Mouse (Mus musculus) heart, embryonic 12.5 days (tissue): ENCODE measurements around the gene Zfp706. TPM values are rescaled to one million over a fixed set of nuclear protein-coding genes. Genes with fewer than 3 reads are reported as not detected.

Experiments used
- ATAC-seq: fragments of 200-750 bp; cut with Nextera tagmentation; 2 replicates; pipeline ENCODE4 v1.8.0; 2017; ENCODE audit warnings: moderate TSS enrichment, moderate library complexity; ENCODE audit not compliant: insufficient number of reproducible peaks, low FRiP score
- H3K27ac ChIP-seq: fragments of 300-500 bp; sonication (generic); 2 replicates; pipeline ENCODE4 v1.5.1; 2016; ENCODE audit warnings: mild to moderate bottlenecking, moderate library complexity; ENCODE audit not compliant: poor library complexity, severe bottlenecking
- H3K27me3 ChIP-seq: fragments of 300-500 bp; sonication (generic); replicated peaks from 2 replicates; pipeline ENCODE4 v1.6.1; 2016; ENCODE audit warnings: mild to moderate bottlenecking, moderate library complexity
- H3K36me3 ChIP-seq: fragments of 300-500 bp; sonication (generic); 2 replicates; pipeline ENCODE4 v1.6.1; 2016; ENCODE audit warnings: mild to moderate bottlenecking, moderate library complexity
- H3K4me1 ChIP-seq: fragments of 300-500 bp; sonication (generic); replicated peaks from 2 replicates; pipeline ENCODE4 v1.6.1; 2016; ENCODE audit warnings: mild to moderate bottlenecking
- H3K4me2 ChIP-seq: fragments of 300-500 bp; sonication (generic); 2 replicates; pipeline ENCODE4 v1.6.1; 2016; ENCODE audit warnings: mild to moderate bottlenecking, moderate library complexity
- H3K4me3 ChIP-seq: fragments of 300-500 bp; sonication (generic); 2 replicates; pipeline ENCODE4 v1.5.1; 2016; ENCODE audit warnings: mild to moderate bottlenecking
- H3K9ac ChIP-seq: fragments of 300-500 bp; sonication (generic); 2 replicates; pipeline ENCODE4 v1.6.1; 2016; ENCODE audit warnings: mild to moderate bottlenecking, moderate library complexity
- H3K9me3 ChIP-seq: fragments of 300-500 bp; sonication (generic); replicated peaks from 2 replicates; pipeline ENCODE4 v1.6.1; 2016; ENCODE audit warnings: mild to moderate bottlenecking, moderate library complexity
- WGBS: fragments of 180-500 bp; shearing (Covaris S2); methylation state at CpG from one replicate; pipeline ENCODE4 v1.1.7; 2016; 5-methylcytosine and 5-hydroxymethylcytosine counted together
- polyA plus RNA-seq: library from polyadenylated mRNA; unstranded; fragments of >200 nt; fragmentation: Nextera tagmentation; extraction: Ambion mirVana; gene quantifications from 2 replicates; pipeline ENCODE4 v1.2.1, GENCODE M21; 2016

The Zfp706 gene
- polyA plus RNA-seq, result 459 and 491 TPM in 2 replicates

- ATAC-seq, result peak; percentile 99
- H3K9ac ChIP-seq, result peak within 1 kb of the TSS; percentile 100
- H3K36me3 ChIP-seq, result peaks cover 12% of the 10 kb centered on the region
- H3K4me1 ChIP-seq, result peaks cover 23% of the 10 kb centered on the region
- no peaks in the 10 kb centered on the region for H3K9me3 ChIP-seq
- peak within 1 kb of the TSS; percentile 97 for H3K4me3 ChIP-seq
- under 1% methylated on average over 77 of the region's 79 CpGs for WGBS
- H3K27me3 ChIP-seq, result no peaks in the 10 kb centered on the region
- peak within 1 kb of the TSS; percentile 98 for H3K27ac ChIP-seq
- H3K4me2 ChIP-seq, result peak within 1 kb of the TSS; percentile 66
These were observed at the start of gene Zfp706 for GRCm38 (mm10) chr15:37007233-37007958. Gene Zfp706, minus strand, starts transcription at chr15:37007773.

- H3K9ac ChIP-seq, result no peak overlapping the region
- no peak overlapping the region for H3K4me3 ChIP-seq
- H3K27me3 ChIP-seq, result no peaks in the 10 kb centered on the region
- WGBS, result 87% methylated on average over 5 of the region's 5 CpGs
- no peaks in the 10 kb centered on the region for H3K4me1 ChIP-seq
- H3K9me3 ChIP-seq, result peaks cover 14% of the 10 kb centered on the region
- no peaks in the 10 kb centered on the region for H3K36me3 ChIP-seq
- no peak overlapping the region for H3K27ac ChIP-seq
- H3K4me2 ChIP-seq, result no peak overlapping the region
- no peak for ATAC-seq
These were observed 47.0 kb upstream of the Zfp706 start for GRCm38 (mm10) chr15:37054582-37054981.

- H3K4me2 ChIP-seq, result no peak overlapping the region
- 73% methylated on average over 8 of the region's 8 CpGs for WGBS
- H3K36me3 ChIP-seq, result no peaks in the 10 kb centered on the region
These were observed 45.7 kb upstream of the Zfp706 start for GRCm38 (mm10) chr15:37053085-37053762.

GRCm38 (mm10) chr15:37047403-37047802 lies 39.8 kb upstream of the Zfp706 start:
- Histone ChIP-seq H3K9ac (no peak overlapping the region), H3K4me2 (no peak overlapping the region), H3K4me3 (no peak overlapping the region), H3K36me3 (no peaks in the 10 kb centered on the region), H3K27ac (no peak overlapping the region), H3K4me1 (peaks cover 6% of the 10 kb centered on the region; the same call in 1 of the 2 replicates), H3K27me3 (no peaks in the 10 kb centered on the region), H3K9me3 (peaks cover 7% of the 10 kb centered on the region)
- 85% methylated on average over 4 of the region's 4 CpGs for WGBS
- no peak for ATAC-seq

More at GRCm38 (mm10) chr15:37053085-37053762, 45.7 kb upstream of the Zfp706 start:
- Histone ChIP-seq H3K4me1 (no peaks in the 10 kb centered on the region), H3K9me3 (peaks cover 14% of the 10 kb centered on the region), H3K27ac (no peak overlapping the region), H3K4me3 (no peak overlapping the region), H3K9ac (no peak overlapping the region), H3K27me3 (no peaks in the 10 kb centered on the region)
- ATAC-seq, result no peak

- H3K9me3 ChIP-seq, result peaks cover 2% of the 10 kb centered on the region; the same call in 1 of the 2 replicates
- ATAC-seq, result no peak
- H3K4me1 ChIP-seq, result peaks cover 7% of the 10 kb centered on the region; the same call in 1 of the 2 replicates
- no peaks in the 10 kb centered on the region for H3K27me3 ChIP-seq
- no peak overlapping the region for H3K4me2 ChIP-seq
- H3K9ac ChIP-seq, result no peak overlapping the region
- WGBS, result 82% methylated on average over 10 of the region's 10 CpGs
- H3K4me3 ChIP-seq, result no peak overlapping the region
- H3K27ac ChIP-seq, result no peak overlapping the region
- no peaks in the 10 kb centered on the region for H3K36me3 ChIP-seq
These were observed 39.0 kb upstream of the Zfp706 start for GRCm38 (mm10) chr15:37046586-37046985.

- H3K9me3 ChIP-seq, result no peaks in the 10 kb centered on the region
- WGBS, result 69% methylated on average over 7 of the region's 7 CpGs
- ATAC-seq, result no peak
These were observed 38.6 kb upstream of the Zfp706 start for GRCm38 (mm10) chr15:37046131-37046530.

GRCm38 (mm10) chr15:37045456-37045855 lies 37.9 kb upstream of the Zfp706 start:
- Histone ChIP-seq H3K36me3 (no peaks in the 10 kb centered on the region), H3K27ac (no peak overlapping the region), H3K4me3 (no peak overlapping the region), H3K27me3 (no peaks in the 10 kb centered on the region), H3K9me3 (no peaks in the 10 kb centered on the region), H3K4me1 (peaks cover 7% of the 10 kb centered on the region; the same call in 1 of the 2 replicates), H3K4me2 (no peak overlapping the region), H3K9ac (no peak overlapping the region)
- 79% methylated on average over 12 of the region's 12 CpGs for WGBS
- no peak for ATAC-seq

More at GRCm38 (mm10) chr15:37046131-37046530, 38.6 kb upstream of the Zfp706 start:
- H3K4me2 ChIP-seq, result no peak overlapping the region
- no peak overlapping the region for H3K27ac ChIP-seq
- peaks cover 7% of the 10 kb centered on the region; the same call in 1 of the 2 replicates for H3K4me1 ChIP-seq
- H3K27me3 ChIP-seq, result no peaks in the 10 kb centered on the region
- no peak overlapping the region for H3K9ac ChIP-seq
- H3K36me3 ChIP-seq, result no peaks in the 10 kb centered on the region
- no peak overlapping the region for H3K4me3 ChIP-seq

GRCm38 (mm10) chr15:37042559-37042958 lies 35.0 kb upstream of the Zfp706 start:
- Histone ChIP-seq H3K4me1 (peaks cover 11% of the 10 kb centered on the region; the same call in 1 of the 2 replicates), H3K9me3 (no peaks in the 10 kb centered on the region), H3K27ac (no peak overlapping the region), H3K4me3 (no peak overlapping the region), H3K9ac (no peak overlapping the region; the same call in 1 of the 2 replicates), H3K36me3 (no peaks in the 10 kb centered on the region), H3K27me3 (no peaks in the 10 kb centered on the region), H3K4me2 (no peak overlapping the region)
- ATAC-seq, result no peak
- 12% methylated on average over 5 of the region's 5 CpGs for WGBS

- Histone ChIP-seq H3K27me3 (no peaks in the 10 kb centered on the region), H3K27ac (no peak overlapping the region), H3K36me3 (no peaks in the 10 kb centered on the region), H3K4me1 (peaks cover 21% of the 10 kb centered on the region), H3K4me3 (no peak overlapping the region), H3K9ac (no peak overlapping the region), H3K4me2 (no peak overlapping the region), H3K9me3 (no peaks in the 10 kb centered on the region)
- ATAC-seq, result no peak
- 89% methylated on average over 5 of the region's 5 CpGs for WGBS
These were observed 33.6 kb upstream of the Zfp706 start for GRCm38 (mm10) chr15:37041214-37041613.

GRCm38 (mm10) chr15:37038666-37039065 lies 31.1 kb upstream of the Zfp706 start:
- WGBS, result 24% methylated on average over 1 of the region's 1 CpGs
- no peak overlapping the region for H3K27ac ChIP-seq
- H3K27me3 ChIP-seq, result no peaks in the 10 kb centered on the region
- peaks cover 22% of the 10 kb centered on the region for H3K4me1 ChIP-seq
- H3K9ac ChIP-seq, result no peak overlapping the region
- H3K4me3 ChIP-seq, result no peak overlapping the region
- H3K4me2 ChIP-seq, result no peak overlapping the region
- H3K36me3 ChIP-seq, result no peaks in the 10 kb centered on the region
- H3K9me3 ChIP-seq, result no peaks in the 10 kb centered on the region
- ATAC-seq, result no peak

- Histone ChIP-seq H3K9ac (no peak overlapping the region), H3K4me2 (no peak overlapping the region), H3K27ac (no peak overlapping the region), H3K9me3 (no peaks in the 10 kb centered on the region), H3K4me1 (peaks cover 19% of the 10 kb centered on the region), H3K27me3 (no peaks in the 10 kb centered on the region), H3K36me3 (no peaks in the 10 kb centered on the region), H3K4me3 (no peak overlapping the region)
- 77% methylated on average over 3 of the region's 3 CpGs for whole genome bisulfite sequencing
- no peak for ATAC-seq
These were observed 30.1 kb upstream of the Zfp706 start for GRCm38 (mm10) chr15:37037704-37038103.
